Mouse (Mus musculus): ENCODE data around the gene Stmnd1.
"Not testable (repeated sequence)": the region's sequence is repeated elsewhere in the genome, so short reads cannot be mapped to it uniquely, and the experiment has no call there.

Stmnd1 gene

DNA sequence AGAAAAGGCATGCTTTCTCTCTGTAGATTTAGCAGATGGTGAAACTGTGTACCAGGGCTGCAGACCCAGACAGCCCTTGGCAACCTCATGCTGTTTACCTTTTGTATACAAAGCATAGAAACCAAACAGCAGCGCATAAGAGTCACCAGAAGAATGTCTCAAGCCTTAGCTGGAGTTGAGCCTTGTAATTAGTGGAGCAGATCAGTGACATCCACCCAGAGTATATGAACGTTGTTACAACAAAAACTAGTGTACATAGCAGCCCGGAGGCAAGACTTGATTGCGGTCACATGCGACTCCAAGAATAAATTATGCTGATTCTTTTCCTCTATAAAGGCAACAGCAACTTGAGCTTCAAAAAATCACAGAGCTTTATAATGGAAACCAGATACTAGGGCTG, 14.9 kb downstream of the Stmnd1 start:
- CTCF ChIA-PET, result no interaction called here

DNA sequence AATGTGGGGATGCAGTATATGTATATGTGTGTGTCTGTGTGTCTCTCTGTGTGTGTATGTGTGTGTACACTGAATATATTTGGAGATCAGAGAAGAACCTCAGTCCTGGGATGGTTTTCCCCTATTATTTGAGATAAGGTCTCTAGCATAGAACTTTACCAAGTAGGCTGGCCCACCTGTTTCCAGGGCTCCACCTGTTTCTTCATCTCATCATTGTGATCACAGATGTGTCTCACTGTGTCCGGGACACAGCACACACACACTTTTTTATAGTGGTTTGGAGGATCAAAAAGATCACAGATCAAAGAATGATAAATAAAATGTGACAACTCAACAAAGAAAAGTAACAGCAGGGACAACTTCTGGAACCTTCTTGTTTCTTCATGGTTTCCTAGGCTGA, 17.0 kb downstream of the Stmnd1 start:
- CTCF ChIA-PET, result no interaction called here

DNA sequence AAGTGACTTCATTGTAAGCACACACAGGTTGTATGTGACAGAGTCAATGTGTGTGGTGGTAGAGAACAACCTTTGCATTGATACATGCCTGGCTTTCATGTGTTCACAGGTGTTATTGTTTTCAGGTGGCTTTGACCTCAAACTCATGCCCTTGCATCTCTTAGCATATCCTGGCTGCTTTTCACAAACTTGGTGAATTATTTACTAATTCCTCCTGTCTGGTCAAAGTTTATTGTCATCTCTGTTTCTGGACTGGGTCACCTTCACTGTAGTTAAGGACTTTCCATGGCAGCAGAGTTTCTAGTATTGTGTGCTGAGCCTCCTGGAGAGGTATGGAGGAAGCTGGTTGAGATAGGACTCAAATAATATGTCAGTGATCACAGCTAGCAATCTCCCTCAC, 20.8 kb downstream of the Stmnd1 start:
- CTCF ChIA-PET, result no interaction called here

DNA sequence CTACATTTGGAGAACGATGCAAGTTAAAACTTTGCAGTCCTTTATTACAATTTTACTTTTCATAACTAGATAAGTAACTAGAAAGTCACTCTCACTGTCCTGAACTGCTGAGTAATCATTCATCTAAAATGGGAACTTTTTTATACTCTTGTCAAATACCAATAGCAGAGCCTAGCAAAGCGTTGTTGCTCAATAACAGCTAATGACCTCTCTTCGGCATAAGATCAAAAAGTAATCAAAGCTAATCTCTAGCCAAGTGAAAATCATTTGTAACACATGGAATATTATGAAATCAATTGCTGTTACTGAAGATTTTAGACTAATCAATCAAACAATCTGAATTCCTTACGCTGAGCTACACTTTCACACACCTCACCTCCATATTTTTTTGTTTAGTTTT, 24.2 kb downstream of the Stmnd1 start:
- CTCF ChIA-PET, result no interaction called here

DNA sequence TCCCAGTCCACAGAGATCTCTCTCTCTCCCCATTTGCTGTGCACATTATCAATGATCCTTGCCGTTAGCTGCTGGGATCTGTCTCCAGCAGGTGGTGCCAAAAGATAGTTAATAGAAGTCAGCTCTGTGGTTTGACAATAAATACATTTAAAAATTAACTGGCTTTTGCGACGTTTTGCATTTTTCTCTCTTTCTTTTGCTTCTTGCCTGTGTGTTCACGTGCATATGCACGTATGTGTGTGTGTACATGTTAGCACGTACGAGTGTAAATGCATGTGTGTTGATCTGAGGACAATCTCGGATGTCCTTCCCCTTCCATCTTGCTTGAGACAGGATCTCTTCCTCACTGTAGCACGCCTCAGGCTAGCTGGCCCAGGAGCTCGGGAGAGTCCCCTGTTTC, 37.3 kb downstream of the Stmnd1 start:
- CTCF ChIA-PET, result interaction anchor here (0.6 kb wide), 1 partner anchor 81 kb away, joined by 3 read pairs; no protein-coding TSS in a partner anchor

DNA sequence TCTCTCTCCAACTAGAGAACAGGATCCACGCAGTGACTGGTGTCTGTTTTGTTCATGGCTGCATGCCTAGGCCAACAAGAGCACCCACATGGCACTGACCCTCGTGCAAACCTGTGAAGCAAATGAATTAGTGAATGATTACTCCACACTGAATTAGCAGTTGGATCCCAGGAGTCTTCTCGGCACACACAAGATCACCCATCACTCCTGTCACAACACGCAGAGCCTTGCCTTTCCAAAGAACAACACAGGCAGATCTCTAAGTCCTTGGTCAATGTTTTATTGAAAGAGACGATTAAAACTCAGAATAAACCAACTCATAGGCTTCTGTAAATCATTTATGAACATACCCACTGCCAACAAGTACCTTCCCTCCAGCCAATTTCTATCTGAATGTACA, 39.7 kb downstream of the Stmnd1 start:
- CTCF ChIA-PET, result no interaction called here

DNA sequence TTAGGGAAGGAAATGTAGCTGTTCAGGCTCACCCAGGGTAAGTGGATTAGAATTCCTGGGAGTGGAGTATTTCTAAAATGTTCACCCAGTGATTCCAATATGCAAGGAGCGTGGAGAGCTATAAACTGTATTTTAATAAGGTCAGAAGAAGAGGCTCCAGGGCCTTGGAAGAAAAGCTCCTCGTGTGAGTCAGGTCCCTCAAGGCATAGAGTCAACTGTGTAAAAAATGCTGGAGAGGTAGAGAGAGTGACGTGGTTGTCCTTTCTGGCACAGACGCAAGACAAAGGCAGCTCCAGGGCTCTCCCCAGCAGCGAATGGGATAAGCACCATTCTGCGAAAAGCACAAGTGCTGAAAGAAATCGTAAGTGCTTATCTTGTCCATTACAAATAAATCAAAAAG, 41.6 kb downstream of the Stmnd1 start:
- CTCF ChIA-PET, result no interaction called here

DNA sequence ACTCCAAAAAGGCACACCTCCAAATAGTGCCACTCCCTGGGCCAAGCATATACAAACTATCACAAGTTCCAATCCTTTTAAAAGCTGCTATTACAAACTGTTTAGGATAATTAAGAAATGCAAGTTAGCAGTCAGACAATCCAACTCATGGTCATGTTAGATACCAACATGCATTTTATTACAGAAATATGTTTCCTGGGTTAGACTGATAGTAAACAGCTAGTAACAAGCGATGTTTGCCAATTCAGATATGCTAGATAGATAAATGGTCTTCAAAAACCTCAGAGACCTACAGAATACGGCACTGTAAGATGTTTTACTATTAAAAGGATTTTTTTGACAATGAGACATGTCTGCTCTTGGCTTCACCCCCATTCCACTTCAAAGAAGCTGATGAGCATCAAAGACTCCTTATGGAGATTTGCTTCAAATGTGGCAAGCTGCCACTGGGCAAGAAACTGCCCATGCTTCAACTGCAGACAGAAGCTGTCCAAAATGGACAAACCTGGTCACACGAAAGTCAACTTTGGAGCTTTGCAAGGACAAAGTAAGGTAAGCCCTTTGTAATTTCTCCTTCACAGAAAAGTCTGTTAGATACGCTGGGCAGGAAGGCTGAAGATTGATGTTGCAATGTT, 52.9 kb downstream of the Stmnd1 start:
- CTCF ChIA-PET, result interaction anchor here (0.6 kb wide), 1 partner anchor 12 kb away, joined by 3 read pairs; no protein-coding TSS in a partner anchor

DNA sequence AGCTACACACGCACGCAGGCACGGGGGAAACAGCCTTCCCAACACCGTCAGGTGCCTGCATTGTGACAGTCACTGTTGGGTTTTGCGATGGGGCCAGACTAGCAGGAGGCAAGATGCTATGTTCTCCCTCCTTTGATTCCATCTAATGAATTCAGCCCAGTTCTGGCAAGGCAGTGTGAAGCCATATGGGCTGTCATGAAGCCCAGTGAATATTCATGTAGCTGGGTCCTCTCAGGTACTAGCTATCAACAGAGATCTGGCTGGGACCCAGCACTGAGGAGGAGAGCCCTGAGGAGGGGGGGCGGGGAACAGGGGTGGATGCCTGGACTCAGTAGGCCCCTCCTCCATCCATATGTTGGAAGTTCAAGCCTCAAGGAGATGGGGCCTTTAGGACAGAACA, 61.5 kb downstream of the Stmnd1 start:
- CTCF ChIA-PET, result interaction anchor here (0.7 kb wide), 1 partner anchor 21 kb away, joined by 3 read pairs; no protein-coding TSS in a partner anchor

DNA sequence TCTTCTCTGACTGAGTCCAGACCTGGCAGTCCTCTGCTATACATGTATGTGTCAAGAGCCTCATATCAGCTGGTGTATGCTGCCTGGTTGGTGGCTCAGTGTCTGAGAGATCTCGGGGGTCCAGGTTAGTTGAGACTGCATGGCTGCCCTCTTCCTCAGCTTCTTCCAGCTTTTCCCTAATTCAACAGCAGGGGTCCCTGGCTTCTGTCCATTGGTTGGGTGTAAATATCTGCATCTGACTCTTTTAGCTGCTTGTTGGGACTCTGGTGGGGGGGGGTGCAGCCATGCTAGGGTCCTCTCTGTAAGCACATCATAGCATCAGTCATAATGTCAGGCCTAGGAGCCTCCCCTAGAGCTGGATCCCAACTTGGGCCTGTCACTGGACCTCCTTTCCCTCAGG, 62.8 kb downstream of the Stmnd1 start:
- CTCF ChIA-PET, result not testable (repeated sequence)

DNA sequence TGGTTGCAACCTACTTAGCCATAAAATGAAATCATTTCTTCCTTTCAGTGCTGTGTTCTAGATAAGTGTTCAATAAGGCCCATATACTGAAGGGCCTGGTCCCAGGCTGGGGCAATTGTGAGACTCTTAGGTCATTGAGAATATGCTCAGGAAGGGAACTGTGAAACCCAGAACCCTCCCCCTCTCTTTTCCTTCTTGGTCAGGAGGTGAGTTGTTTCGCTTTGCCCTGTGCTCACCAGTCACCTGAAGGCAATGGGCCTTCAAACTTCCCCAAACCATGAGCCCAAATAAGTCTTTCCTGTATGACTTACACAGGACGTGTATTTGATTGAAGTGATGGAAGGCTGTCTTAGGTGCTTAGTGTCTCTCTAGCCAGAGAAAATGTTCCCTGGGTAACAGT, 64.3 kb downstream of the Stmnd1 start:
- CTCF ChIA-PET, result interaction anchor here (0.6 kb wide), 1 partner anchor 394 kb away, joined by 3 read pairs; no protein-coding TSS in a partner anchor

DNA sequence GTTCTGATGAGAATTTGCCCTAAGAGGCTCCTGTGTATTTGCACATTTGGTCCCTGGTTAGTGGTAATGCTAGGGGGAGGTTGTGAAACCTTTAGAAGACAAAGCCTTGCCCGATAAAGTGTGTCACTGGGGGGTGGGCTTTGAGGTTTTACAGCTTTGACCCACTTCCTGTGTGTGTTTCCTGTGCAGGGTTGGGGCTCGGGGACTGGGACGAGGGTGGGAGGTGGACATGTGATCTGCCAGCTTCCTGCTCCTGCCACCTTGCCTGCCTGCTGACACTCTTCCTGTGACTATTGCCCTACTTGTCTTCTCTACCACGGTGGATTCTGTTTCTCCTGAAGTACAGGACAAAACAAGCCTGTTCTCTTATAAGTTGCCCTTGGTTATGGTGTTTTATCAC, 66.4 kb downstream of the Stmnd1 start:
- CTCF ChIA-PET, result no interaction called here

DNA sequence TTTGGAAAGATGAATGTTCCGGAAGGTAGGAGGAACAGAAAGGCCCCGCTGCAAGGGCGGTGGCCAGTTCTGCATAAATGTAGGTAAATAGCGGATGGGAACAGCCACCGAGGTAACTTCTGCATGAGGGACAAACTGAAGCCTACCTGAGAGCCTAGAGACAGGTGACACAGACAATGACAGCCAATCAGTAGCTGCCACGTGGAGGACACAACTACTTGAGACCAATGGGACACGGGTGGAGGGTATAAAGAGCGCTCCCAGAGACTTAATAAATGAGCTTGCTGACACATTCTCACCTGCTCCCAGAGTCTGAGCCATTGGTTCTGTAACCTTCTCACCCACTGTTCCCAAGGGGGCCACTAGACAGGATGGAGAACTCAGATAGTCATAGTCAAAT, 67.1 kb downstream of the Stmnd1 start:
- CTCF ChIA-PET, result no interaction called here

DNA sequence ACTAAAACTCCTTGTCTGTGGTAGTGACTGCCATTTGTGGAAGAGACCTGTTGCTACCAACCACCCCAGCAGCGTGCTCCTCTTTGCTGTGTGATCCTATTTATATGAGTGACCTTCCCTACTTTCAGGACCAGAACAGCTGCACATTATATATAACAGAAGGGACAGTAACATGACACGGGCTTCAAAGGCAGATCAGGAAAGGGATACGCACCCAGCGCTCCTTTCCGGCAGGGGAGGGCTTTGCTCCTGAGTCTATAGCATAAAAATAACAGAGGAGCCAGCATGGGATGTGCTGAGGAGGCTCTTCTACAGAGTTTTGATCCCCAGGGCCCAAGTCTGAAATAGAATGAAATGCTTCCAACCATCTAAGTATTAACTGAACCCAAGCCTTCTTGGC, 67.9 kb downstream of the Stmnd1 start:
- CTCF ChIA-PET, result no interaction called here

DNA sequence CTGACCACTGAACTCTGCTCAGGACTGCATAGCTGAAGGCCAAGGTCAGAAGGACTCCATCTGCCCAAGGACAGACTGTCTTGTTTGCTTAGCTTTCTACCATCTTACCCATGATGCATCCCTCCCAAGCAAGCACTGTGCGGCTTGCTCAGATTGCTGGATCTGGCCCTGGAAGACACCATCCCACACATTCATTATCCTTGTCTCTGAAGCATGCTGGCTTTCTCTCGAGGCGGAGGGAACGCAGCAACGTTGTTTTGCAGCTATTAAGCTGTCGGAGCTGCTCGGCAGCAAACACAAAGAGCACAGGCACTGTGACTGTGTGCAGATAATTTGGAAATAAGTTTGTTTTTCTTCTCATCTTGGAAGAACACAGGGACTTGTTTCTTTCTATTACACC, 69.7 kb downstream of the Stmnd1 start:
- CTCF ChIA-PET, result no interaction called here

DNA sequence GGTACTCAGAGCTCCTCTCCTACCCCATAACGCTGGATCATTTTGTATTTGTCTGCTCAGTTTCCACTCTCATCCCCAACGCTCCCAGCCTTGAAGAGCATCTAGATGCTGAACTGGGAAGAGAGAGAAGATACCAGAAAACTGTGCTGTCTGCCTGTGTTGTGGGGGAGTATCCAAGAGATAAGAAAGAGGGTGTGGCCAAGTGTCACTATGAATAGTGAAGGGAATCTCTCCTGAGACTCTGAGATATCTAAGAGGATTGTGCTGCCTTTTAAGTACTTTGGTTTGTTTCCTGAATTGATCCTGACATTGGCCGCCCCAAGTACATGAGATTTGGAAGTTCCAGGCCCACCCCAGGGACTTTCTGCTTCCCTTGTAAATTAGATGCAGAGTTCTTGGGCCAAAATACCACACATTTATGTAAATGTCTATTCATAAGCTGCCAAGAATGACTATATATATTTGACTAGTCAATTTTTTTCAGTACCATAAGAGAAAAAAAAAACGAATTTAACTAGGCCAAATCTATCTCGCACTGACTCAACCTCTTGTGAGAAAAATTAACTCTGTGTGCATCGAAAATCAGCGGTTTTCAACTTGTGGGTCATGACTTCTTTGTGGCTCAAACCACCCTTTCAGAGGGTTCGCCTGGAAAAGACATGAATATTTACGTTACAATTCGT, 73.5 kb downstream of the Stmnd1 start:
- CTCF ChIA-PET, result no interaction called here

DNA sequence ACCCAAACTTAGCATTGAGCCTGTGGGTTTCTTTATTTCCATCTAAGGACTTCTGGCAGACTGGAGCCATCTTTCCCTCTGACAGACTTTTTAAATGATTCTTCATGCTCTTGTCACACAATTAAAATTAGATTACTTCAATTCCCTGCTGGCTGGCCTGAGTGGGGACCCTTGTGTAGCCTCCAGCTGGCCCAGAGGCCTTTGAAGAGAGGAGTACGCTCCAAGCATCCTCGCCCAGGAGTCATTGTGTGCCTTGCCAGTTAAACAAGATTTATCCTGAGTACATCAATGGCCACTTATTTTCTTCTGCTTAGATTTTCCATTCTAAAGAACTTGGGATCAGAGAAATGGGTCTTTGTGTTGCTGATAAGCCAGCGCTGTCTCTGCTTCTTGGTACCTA, 76.1 kb downstream of the Stmnd1 start:
- CTCF ChIA-PET, result no interaction called here
